Mouse (Mus musculus) ovary, postnatal 14 days (tissue): Measurements from ENCODE around the gene Ttll12.

Experiments
- DNase-seq: peaks from one replicate; pipeline ENCODE4 v3.0.0; 2022; ENCODE audit warnings: low spot score

The Ttll12 gene

GRCm38 (mm10) chr15:83562626-83563270, 32.2 kb downstream of the Ttll12 start:
- DNase-seq: peak; percentile 77

GRCm38 (mm10) chr15:83560941-83561477, 33.9 kb downstream of the Ttll12 start:
- no peak for DNase-seq

GRCm38 (mm10) chr15:83555161-83555974, 39.6 kb downstream of the Ttll12 start:
- DNase-seq: peak; percentile 70

- DNase-seq: no peak
Measured at GRCm38 (mm10) chr15:83553831-83554230, 41.1 kb downstream of the Ttll12 start.

- no peak for DNase-seq
Measured at GRCm38 (mm10) chr15:83550137-83550536, 44.8 kb downstream of the Ttll12 start.

- no peak for DNase-seq
Measured at GRCm38 (mm10) chr15:83547144-83547543, 47.8 kb downstream of the Ttll12 start.

GRCm38 (mm10) chr15:83546029-83546428, 48.9 kb downstream of the Ttll12 start:
- no peak for DNase-seq

GRCm38 (mm10) chr15:83541647-83542287, 53.2 kb downstream of the Ttll12 start:
- no peak for DNase-seq

- no peak for DNase-seq
Measured at GRCm38 (mm10) chr15:83539905-83540304, 55.1 kb downstream of the Ttll12 start.

GRCm38 (mm10) chr15:83538855-83539254, 56.1 kb downstream of the Ttll12 start:
- no peak for DNase-seq

GRCm38 (mm10) chr15:83535890-83536231, 59.1 kb downstream of the Ttll12 start:
- no peak for DNase-seq

GRCm38 (mm10) chr15:83534960-83535889, 59.7 kb downstream of the Ttll12 start:
- DNase-seq: no peak

GRCm38 (mm10) chr15:83532606-83533005, 62.4 kb downstream of the Ttll12 start:
- no peak for DNase-seq

- no peak for DNase-seq
Measured at GRCm38 (mm10) chr15:83531961-83532469, 62.9 kb downstream of the Ttll12 start.

- DNase-seq: no peak
Measured at GRCm38 (mm10) chr15:83530688-83531087, 64.3 kb downstream of the Ttll12 start.

- no peak for DNase-seq
Measured at GRCm38 (mm10) chr15:83530233-83530632, 64.7 kb downstream of the Ttll12 start.

GRCm38 (mm10) chr15:83529765-83530164, 65.2 kb downstream of the Ttll12 start:
- DNase-seq: no peak

GRCm38 (mm10) chr15:83528892-83529291, 66.1 kb downstream of the Ttll12 start:
- DNase-seq: no peak

- DNase-seq: no peak
Measured at GRCm38 (mm10) chr15:83527747-83528146, 67.2 kb downstream of the Ttll12 start.

GRCm38 (mm10) chr15:83527092-83527437, 67.9 kb downstream of the Ttll12 start:
- DNase-seq: no peak

GRCm38 (mm10) chr15:83526424-83527091, 68.4 kb downstream of the Ttll12 start, which contains the start of gene Bik:
Bik (plus strand) TSS chr15:83526862.
- no peak for DNase-seq
